Mouse (Mus musculus): ENCODE results near the gene Slc12a3.

Slc12a3 gene

DNA sequence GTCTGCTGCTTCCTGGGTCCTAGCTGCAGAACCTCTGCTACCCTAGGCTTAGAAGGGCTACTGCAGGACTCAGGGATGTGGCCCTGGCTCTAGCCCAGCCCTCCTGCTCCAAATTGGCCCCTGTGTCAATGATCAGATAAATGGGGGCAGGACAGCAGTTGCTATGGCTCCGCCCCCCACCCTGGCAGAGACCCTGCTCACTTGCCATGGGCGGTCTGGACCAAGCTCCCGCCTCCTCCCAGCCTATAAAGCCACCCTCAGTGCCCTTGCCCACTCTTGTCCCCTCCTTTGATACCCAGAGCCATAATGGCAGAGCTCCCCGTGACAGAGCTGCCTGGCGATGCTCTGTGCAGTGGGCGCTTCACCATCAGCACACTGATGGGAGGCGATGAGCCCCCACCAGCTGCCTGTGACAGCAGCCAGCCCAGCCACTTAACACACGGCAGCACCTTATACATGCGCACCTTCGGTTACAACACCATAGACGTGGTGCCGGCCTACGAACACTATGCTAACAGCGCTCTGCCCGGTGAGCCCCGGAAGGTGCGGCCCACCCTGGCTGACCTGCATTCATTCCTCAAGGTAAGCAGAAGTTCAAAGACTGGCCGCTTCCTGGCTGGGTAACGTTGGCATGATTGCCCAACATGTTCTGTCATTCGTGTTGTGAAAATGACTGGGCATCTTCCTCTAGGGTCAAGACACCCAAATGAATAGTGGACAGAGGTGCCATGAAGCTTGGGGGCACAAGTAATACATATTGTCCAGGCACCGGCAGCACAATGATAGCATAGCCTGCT, at the start of gene Slc12a3:
TSS of gene Slc12a3 (plus strand) at position 270 of the 797 bp plus-strand sequence.
- no peak for DNase-seq (ENCODE audit: low read depth)

DNA sequence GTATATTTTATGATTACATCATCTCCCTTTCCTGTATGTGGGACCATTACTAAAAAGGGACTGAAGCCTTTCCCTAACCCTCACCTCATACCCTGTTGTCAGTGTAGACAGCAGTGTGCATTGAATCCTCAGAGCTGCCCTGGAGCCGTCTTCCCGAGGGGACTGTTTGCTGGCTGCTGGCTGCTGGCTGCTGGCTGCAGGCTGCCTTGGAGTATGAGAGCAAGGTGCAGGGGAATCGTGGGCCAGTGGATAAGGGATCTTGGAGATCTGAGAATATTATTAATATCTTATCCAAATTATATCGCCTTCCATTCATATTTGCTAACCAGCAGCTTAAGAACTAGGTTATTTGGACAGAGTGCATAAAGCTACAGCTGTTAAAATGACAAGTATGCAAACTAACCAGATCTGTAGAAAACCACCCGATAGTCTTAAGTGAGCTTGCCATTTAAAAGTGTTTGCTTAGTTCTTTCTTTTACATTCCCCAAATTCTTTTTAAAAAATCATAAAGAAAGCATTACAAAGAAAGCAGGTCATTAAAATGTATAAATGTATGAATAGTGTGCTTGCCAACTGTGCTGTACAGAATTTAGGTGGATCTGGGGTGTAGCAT, 48.9 kb upstream of the Slc12a3 start:
- DNase-seq (ENCODE audit: low read depth) = no peak

DNA sequence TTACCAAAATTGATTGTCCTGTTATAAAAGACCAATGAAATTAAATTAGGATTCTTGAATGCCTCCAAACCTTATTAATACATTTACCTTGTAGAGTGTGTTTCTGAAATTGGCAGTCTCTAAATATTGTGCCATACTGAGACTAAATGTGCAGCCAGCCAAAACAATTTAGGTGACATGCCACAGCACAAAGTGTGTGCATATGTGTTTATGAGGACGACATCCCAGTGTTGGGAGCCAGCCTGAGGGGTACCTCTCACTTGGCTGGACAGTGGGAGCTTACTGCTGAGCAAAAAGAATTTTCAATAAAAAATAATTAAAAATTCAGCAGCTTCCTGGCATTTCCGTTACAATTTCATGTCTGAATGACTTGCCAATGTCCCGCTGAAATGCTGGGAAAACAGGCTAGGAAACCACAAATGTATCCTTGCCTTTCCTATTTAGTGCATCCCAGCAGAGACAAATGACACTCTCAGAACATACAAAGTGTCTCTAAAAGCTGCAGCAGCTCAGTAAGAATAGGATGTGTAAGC, 46.5 kb upstream of the Slc12a3 start:
- no peak for DNase-seq (ENCODE audit: low read depth)

DNA sequence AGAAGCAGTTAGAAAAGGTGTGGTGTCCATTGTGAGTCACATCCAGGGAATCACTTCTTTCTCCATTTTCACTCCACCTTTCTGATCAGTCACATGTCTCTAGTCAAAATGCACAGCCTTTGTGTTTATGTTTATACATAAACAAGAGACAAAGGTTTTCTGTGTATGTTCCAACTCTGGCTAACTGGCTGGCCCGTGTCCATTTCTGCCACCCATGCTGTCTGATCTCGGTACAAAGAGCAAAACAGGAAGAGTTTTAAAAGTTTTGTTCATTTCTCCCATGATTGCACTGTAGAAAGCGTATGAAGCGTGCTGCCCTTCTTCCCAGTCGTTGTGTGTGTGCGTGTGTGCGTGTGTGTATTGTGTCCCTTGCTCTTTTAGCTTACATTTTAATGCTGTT, 44.8 kb upstream of the Slc12a3 start:
- no peak for DNase-seq (ENCODE audit: low read depth)

DNA sequence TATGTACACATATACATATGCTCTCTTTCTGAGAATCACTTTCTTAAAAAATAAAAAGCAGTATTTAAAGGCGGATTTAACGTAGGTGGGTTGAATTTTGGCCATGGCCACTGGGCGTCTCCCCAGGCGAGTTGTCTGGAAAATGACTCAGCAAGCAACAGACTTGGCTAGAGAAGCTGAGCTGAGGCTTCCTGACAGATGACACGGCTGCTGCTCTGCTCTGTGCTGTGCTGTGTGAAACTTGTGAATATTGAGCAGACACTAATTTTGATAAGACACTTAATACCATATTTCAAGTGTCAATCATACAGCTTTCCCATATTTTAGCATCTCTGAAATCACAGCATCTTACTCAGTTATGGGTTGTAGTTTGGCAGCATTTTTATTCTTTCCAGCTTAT, 38.4 kb upstream of the Slc12a3 start:
- peak; percentile 73 for DNase-seq (ENCODE audit: low read depth)

DNA sequence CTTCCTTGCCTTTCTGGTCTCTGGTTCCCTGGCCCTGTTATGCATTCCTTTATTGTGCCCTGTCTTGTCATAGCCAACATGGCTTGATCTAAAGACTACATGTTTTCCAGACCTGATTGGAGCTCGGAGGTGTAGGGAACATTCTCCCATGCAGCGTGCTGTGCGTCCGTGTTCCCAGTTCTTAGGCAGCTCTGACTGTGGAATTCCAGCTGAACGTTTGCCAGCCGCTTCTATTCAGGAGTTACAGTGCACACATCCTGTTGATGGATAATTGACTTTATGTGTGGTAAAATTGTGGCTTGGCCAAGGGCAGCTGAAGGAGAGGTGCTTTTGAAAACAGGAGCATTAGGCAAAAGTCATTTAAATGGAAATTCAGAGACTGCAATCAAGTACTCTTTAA, 36.9 kb upstream of the Slc12a3 start:
- peak; percentile 66 for DNase-seq (ENCODE audit: low read depth)

DNA sequence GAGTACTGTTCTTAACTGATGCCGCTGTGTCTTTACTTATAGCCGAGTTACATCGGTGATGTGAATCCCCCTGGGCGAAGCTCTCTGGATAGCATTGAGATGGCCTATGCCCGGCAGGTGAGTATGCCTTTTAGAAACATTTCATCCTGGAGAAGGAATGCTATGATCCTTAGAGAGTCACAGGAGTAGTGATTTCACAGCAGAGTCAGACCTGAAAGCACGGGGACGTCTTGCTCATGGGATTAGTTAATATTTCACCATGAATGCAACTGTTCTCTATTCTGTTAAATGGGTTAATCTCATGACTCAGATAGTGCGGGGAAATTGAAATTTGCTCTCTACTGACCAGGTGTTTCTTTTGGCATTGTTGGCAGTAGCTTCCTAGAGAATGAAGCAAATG, 36.4 kb upstream of the Slc12a3 start:
- no peak for DNase-seq (ENCODE audit: low read depth)

DNA sequence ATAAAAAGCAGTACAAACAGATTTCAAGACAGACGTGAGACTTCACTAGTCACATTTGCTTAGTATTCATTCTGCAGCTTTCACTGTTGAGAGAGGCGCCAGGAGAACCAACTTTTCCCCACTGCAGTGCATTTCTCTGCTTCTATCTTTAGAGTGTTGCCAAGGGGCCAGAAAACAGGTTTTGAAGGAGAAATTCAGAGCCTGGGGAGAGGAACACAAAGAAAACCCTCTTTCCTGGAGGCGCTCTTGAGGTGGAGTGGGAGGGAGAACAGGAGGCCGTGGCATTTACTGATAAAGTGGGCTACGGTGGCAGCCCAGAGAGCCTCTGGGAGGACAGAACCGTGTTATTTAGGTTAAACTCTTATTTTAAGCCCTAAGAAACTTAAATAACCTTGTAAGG, 33.3 kb upstream of the Slc12a3 start:
- DNase-seq (ENCODE audit: low read depth) = no peak

DNA sequence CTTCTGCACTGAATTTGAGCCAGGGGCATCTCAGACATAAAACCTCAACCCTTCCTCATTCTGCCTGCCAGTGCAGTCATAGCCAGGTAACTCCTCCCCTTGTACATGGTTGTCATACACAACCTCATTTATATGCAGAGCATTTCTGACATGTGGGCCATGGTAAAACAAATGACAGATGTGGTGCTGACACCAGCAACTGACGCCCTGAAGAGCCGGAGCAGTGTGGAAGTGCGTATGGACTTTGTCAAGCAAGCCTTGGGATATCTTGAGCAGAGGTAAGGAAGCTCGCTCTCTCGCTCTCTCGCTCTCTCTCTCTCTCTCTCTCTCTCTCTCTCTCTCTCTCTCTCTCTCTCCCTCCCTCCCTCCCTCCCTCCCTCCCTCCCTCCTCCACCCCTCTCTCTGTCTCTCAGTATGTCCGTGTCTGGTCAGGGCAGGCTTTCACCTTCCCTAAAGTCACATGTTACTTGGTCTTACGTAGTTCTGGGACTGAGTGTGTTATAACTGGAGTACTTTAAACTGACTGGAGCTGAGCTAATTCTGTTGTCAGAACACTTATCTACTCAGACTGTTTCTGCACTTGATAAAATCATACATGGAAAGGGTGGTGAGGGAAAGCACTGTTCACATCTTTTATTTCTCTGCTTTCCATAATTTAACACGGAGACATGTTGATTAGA, 32.5 kb upstream of the Slc12a3 start:
- no peak for DNase-seq (ENCODE audit: low read depth)

DNA sequence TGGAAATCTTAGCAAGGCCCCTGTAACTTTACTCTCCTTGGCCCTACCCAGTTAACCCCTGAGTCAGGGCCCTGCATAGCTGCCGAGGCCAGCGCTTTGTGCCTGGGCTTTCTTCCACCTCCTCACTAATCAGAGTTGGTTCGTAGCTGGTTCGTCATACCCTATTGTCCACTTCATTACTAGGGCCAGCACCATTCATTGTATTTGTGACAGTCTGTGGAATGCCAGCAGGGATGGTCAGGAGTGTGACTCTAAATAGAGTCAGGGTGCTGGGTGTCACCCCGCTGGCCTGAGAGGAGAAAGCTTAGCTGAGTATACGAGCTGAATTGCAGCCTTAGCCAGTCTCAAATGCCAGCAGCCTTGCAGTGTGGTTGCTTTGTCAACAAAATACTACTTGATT, 31.9 kb upstream of the Slc12a3 start:
- DNase-seq (ENCODE audit: low read depth) = no peak

DNA sequence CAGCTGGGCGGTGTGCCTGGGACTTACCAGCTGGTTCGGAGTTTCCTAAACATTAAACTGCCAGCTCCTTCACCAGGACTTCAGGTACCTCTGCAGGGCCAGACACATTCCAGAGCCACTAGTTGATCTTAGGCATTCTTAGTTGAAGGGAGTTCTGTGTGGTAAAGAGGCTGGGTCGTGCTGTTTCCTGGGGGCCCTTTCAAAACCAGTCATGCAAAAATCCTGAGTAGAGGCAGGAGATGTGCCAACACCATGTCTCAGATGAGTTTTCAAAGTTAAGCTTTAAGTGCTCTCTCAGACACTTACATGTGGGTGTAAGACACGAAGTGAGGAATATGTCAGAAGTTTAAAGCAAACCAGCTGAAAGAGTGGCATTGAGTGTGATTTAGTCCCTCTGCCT, 28.2 kb upstream of the Slc12a3 start:
- DNase-seq (ENCODE audit: low read depth) = no peak

DNA sequence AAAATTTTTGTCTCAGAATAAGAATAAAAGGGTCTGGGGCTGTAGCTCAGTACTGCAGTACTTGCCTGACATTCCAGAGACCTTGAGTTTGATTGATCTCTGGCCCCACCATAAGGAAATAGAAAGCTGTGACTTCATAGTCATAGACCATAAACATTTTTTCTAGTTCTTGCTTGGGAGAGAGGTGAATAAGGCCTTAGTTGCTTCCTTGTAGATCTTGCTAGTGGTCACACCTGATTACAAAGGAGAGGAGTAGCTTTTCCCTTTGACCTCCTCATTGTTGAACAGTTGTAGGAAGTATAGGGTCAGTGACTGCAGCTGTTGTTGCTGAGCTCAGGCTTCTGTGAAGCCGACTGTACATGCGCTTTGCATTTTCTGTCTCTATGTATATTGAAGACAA, 24.6 kb upstream of the Slc12a3 start:
- DNase-seq (ENCODE audit: low read depth) = no peak

DNA sequence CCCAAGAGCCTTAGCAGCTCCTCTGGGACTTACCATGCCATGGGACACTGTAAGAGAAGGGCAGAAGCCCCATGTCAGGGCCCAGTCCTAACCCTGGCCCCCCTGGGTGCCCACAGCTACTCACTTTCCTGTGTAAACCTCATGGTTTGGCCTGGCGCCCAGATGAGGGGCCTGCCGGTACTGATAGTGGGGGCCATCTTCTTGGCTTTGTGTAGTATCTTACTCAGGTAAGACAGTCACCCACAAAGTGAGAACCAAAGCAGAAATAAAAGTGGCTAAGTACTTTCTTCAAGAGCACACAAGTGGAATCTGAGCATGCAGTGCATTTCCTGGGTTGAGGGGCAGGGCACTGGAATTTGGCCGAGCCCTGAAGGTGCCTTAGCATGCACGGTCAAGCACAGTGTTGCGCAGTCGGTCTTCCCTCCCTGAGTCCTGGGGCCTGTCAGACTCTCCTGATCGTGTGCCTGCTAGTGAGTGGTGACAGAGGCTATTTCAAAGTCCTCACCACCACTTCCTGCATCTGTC, 21.9 kb upstream of the Slc12a3 start:
- DNase-seq (ENCODE audit: low read depth) = no peak

DNA sequence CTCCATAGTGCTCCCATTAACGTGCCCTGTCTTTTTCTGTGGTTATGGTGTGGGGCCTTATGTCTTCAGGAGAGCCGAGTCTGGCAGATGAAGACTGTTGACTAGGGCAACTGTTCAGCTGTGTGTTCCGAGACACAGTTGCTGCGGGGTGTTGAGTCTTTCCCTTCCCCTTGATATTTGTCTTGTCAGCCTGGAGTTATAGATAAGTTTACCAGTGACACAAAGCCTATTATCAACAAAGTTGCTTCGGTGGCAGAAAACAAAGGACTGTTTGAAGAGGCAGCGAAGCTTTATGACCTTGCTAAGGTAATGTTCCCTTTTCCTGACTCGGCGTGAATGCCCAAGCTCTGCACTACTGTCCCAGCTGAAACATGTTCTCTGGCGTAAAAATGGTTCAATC, 21.3 kb upstream of the Slc12a3 start:
- no peak for DNase-seq (ENCODE audit: low read depth)

DNA sequence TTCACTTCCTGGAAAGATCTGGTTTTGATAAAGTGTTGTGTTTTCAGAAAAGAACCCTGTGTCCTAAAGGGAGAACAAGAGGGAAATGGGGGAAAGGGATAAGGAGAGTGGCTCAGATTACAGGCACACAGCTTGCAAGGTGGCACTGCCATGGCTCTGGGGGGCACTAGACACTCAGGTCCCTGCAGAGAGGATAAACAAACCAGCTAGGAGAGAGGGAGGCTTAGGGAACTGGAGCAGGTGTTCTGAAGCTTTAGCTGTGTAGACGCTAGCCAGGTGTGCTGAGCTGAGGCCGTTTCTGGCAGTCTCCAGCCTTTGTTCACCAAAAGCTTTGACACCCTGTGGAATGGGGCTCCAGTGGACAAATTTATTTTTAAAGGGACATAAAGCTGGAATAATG, 14.9 kb upstream of the Slc12a3 start:
- DNase-seq (ENCODE audit: low read depth) = no peak

DNA sequence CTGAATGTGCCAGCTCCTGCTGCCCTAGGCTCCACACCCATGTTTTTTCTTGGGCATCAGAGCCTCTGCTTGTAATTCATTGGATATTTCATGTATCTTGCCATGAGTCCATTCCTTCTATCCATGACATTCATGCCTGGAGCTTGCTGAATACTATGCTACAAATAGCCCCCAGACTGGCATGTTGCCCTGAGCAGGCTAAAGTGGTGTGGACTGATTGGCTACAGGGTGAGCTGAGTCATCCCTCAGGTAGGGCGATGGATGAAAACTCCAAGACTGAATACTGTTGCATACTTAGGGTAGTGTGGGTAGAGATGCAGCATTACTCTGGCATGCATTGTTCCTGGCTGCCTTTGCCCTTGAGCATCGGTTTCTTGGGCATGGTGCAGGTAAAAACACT, 11.8 kb upstream of the Slc12a3 start:
- no peak for DNase-seq (ENCODE audit: low read depth)

DNA sequence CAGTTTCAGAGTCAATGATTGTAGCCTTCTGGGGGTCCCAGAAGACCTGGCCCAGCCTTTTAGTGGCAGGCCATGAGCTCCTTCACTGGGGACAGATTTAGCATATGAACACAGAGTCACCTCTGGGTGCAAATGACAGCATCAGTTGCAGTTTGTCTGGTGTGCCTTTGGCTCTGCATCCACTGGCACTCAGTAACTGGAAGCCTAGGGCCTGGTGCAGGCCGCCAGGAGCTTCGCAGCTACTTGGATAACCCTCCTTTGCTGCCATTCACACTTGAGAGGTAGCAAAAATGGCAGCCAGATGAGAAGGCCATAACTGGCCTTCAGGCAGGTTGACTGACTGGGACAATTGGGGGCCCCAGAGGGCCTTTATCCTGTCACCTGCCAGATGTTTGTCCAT, 11.3 kb upstream of the Slc12a3 start:
- DNase-seq (ENCODE audit: low read depth) = no peak

DNA sequence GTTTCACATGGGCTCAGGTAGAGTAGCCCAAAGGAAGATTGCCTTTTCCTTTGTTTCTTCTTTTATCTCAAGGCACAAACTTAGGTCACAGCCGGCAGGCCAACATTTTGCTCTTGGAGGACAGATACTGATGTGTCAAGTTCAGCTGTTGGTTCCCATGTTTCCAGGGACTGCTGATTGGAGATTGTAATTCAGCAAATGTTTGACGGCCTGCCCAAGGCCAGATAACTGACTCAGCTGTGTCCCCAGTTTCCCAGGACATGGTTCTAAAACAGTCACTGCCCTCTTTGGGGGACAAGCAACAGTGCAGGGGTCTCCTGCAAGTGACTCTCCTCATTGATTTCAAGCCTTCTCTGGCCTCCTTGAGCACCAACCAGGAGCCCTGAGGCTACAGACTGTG, 9.0 kb upstream of the Slc12a3 start:
- no peak for DNase-seq (ENCODE audit: low read depth)

DNA sequence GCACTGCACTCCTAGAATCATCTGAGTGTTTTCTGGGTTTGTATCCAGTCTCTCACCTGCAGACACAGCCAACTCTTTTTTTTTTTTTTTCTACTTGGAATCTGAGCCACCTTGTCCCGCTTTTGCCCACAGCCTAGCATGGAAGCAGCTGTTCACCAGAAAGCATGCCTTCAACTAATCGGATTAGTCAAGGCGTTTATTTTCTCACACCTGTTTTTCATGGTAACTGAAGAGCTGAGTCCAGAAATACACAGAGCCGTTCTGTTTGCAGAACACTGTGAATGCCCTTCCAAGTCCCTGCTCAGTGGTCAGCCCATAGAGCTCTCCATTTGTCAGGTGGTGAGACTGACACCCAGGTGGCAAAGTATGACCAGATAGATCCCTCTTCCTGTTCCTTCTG, 6.9 kb upstream of the Slc12a3 start:
- DNase-seq (ENCODE audit: low read depth) = no peak

DNA sequence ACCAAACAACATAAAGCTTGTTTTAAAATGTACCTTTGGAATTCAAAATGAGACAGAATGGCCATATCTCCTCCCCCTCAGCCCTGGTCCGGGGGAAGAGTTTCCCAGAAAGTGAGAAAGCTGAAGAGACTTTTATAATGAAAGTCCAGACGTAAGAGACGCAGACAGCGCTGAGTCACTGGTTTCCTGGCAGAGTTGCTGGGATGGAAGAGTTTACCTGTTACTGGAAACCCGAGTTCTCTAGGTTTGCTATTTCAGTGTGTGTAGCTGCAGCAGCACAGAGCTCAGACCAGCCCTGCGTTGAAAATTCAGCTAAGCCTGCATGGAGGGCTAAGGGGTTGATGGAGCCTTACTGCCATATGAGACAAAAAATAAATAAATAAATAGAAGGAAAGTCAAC, 6.0 kb upstream of the Slc12a3 start:
- peak; percentile 56 for DNase-seq (ENCODE audit: low read depth)

DNA sequence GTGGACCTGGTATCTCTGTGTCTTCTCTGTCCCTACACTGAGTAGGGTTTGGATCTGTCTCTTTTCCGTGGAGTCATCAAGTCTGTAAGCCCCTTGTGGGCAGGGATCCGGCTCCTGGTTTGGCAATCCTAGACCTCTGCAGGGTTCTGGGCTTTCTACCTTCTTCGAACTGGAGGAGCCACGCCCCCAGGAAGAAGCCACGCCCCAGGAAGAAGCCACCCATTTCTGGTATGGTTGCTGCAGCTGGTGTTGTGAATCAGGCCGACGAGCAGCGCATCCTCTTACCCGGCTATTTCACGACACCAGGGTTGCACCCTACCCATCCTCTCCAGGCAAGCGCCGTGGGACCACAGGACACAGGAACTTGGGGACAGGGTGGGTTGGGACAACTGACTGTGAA, 4.9 kb upstream of the Slc12a3 start:
- no peak for DNase-seq (ENCODE audit: low read depth)

DNA sequence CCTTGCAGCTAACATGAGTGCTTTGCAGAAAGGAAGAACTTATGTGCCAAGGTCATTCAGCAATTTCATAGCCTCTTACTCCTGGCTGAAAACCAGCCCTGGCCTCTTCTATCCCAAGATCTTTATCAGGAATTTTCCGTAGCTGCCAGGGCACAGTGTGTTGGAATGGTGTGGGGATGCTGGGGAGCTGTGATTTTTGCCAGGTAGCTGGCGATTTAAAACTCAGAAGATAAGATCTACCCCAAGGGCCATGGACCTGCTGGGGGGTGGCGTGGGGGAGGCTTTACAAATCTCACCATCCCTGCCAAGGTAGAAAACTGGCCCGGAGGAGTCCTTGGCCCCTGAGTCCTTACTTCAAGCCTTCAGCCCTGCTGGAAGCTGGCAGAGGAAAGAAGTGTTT, 3.0 kb upstream of the Slc12a3 start:
- DNase-seq (ENCODE audit: low read depth) = peak; percentile 15

DNA sequence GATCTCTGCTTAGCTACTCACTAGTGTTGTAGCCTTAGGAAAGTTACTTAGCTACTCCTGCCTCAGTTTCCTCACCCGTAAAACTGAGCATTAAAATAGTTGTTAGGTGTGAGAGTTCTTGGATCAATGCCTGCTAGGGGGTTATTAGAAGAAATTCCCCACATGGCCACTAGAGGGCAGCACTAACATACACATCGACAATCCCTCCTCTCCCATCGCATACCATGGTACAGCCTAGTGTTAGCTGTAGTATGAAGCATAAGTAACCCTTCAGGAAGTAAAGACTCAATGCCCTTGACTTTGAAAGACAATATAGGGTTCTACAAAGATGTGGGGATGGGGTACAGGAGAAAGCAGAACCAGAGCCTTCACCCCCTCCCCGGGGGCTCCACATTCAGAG, 1.7 kb downstream of the Slc12a3 start:
- peak; percentile 29 for DNase-seq (ENCODE audit: low read depth)
